Mouse (Mus musculus) olfactory bulb, adult 2 months (tissue): ENCODE measurements around the gene Rbms2.

Source experiments
- CTCF ChIP-seq: fragments of 200-500 bp; IDR thresholded peaks from 2 replicates; pipeline ENCODE4 v1.5.1; 2012; ENCODE audit warnings: low read depth, mild to moderate bottlenecking, low read length, moderate library complexity; ENCODE audit not compliant: insufficient read depth
- POLR2A ChIP-seq: fragments of 200-500 bp; IDR thresholded peaks from 2 replicates; pipeline ENCODE4 v1.6.1; 2012; ENCODE audit warnings: mild to moderate bottlenecking, low read depth, low read length, moderate library complexity; ENCODE audit not compliant: insufficient read depth

DNA sequence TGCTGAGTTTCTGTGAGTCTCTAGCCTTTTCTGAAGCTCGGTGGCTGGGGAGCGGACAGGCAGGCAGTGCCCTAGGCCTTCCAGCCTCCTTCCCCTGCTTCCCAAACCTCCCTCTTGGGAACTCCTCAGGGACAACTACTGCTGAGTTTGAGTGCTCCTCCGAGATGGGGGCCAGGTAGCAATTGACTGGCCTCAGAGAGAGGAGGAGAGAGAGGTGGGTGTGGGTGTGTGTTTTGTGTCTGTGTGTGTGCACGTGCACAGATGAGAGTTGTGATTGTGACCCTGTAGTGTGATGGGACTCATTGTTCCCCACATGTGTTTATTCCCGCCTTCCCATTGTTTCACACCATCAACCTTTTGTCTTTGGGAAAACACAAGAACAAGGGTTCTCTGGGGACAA, 52.6 kb downstream of the Rbms2 start:
- TF ChIP-seq POLR2A (no peak), CTCF (no peak)
